Mouse (Mus musculus) bone marrow macrophage, adult 2 months (primary cell): Measurements from ENCODE around the gene Exosc8.

Experiments
- CTCF ChIP-seq: IDR thresholded peaks from 2 replicates; pipeline ENCODE4 v1.5.1; 2012; ENCODE audit warnings: low read depth, mild to moderate bottlenecking, low read length, moderate library complexity
- POLR2A ChIP-seq: IDR thresholded peaks from 2 replicates; pipeline ENCODE4 v1.6.1; 2012; ENCODE audit warnings: mild to moderate bottlenecking, low read depth, low read length, borderline replicate concordance

DNA sequence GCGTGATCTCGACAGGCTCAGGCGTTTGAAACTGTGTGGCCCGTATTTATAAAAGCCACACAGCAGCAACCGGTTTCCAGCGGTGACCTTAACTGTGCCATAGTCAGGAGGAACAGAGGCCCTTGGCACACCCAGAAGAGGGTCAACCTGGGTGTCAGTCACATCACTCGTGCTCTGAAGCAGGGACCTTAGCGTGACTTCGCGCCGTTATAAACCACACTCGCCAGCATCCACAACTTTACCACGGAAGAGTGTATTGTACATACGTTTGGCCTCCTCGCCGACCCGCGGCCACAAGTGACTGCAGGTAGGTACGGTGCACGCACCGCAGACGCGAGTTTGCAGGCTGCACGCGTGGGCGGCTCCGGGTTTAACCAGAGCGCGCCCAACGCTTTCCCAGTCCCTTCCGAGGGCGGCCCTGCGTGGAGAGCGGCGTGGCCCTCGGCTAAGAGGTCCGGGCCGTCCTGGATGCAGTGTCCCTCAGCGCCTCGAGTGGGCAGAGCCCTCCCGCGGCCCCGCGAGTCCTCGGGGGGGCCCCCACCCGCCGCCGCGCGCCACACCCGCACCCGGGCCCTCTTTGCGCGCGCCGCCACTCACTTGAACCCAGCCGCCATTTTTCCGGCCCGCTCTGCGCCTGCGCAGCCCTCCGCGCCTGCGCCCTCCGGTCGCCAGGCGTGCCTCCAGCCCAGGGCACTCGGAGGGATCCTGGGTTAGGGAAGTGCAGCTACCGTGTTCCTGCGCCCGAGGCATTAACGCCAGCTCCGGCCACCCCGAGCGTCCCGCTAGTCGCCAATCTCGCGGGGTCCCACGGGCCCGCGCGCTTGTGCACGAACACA, 564 bp downstream of the Exosc8 start:
- no peak for TF ChIP-seq CTCF
- TF ChIP-seq POLR2A = no peak
